Comparison of ENCODE assay signal across 22 mouse cellular contexts in genomic region chr3:146443380-146443779, GRCm38 (mm10). TPM values are rescaled to one million over a fixed set of nuclear protein-coding genes. Genes with fewer than 3 reads are reported as not detected.
DNase-seq lines count a peak whose midpoint lies in the region; ATAC-seq lines count a peak whose summit lies in the region.
"Had no signal": no experiment of that assay in that cellular context is flagged by ENCODE, and none has a peak within 500 bp of the region (broad histone marks: within the 10 kb centered on the region; RNA-seq: fewer than 3 reads in every experiment).

No protein-coding gene starts in this region.

- no peak for ATAC-seq in intestine, embryonic 14.5 days (replicated peaks; ENCODE audit: low FRiP score, low TSS enrichment, low read depth)
- ATAC-seq: forebrain, embryonic 15.5 days had no signal

- DNase-seq in kidney, adult 18-20 months: peak; percentile 54
- no peak for DNase-seq in kidney, postnatal 4 days
- DNase-seq in intestine, embryonic 14.5 days (ENCODE audit: low spot score): peak; percentile 13
- peak; percentile 92 for DNase-seq in kidney, adult 9 months
- DNase-seq in kidney, postnatal 25 days: peak; percentile 59 to 74
- DNase-seq in urinary bladder, adult 2 months (ENCODE audit: low spot score): no peak
- no peak for DNase-seq in hindbrain, embryonic 10.5 days (ENCODE audit: low spot score)
- DNase-seq in ovary, postnatal 14 days (ENCODE audit: low spot score): no peak
- DNase-seq: adrenal gland, postnatal 36 days; cerebellum, adult 9-11 months; gastrocnemius, postnatal 25 days; heart, adult 2 months; heart, postnatal 14 days; layer of hippocampus, adult 9-11 months; thymus, adult 18-20 months; thymus, postnatal 36 days had no signal

- H3K4me1 ChIP-seq in intestine, embryonic 14.5 days (replicated peaks; ENCODE audit: control insufficient read depth, insufficient read depth, low read length): no peaks in the 10 kb centered on the region
- no peaks in the 10 kb centered on the region for H3K4me1 ChIP-seq in hindbrain, embryonic 10.5 days (replicated peaks)
- H3K4me1 ChIP-seq: embryonic facial prominence, embryonic 15.5 days; forebrain, embryonic 15.5 days; heart, embryonic 13.5 days; hindbrain, embryonic 13.5 days had no signal

- H3K9me3 ChIP-seq in intestine, embryonic 14.5 days (ENCODE audit: control insufficient read depth, low read length): no peaks in the 10 kb centered on the region
- no peaks in the 10 kb centered on the region for H3K9me3 ChIP-seq in hindbrain, embryonic 10.5 days
- H3K9me3 ChIP-seq: embryonic facial prominence, embryonic 15.5 days; forebrain, embryonic 15.5 days; heart, embryonic 13.5 days; hindbrain, embryonic 13.5 days had no signal

- H3K36me3 ChIP-seq in intestine, embryonic 14.5 days (ENCODE audit: control insufficient read depth, insufficient read depth, low read length): peaks cover 15% of the 10 kb centered on the region
- H3K36me3 ChIP-seq in hindbrain, embryonic 10.5 days: peaks cover 32% of the 10 kb centered on the region

- no peak overlapping the region for H3K27ac ChIP-seq in intestine, embryonic 14.5 days (ENCODE audit: low read depth)
- H3K27ac ChIP-seq in hindbrain, embryonic 10.5 days: no peak overlapping the region
- H3K27ac ChIP-seq: embryonic facial prominence, embryonic 15.5 days; forebrain, embryonic 15.5 days; heart, adult 2 months; heart, embryonic 13.5 days; hindbrain, embryonic 13.5 days; left cerebral cortex, adult 2 months had no signal

- no peak overlapping the region for H3K4me3 ChIP-seq in intestine, embryonic 14.5 days (ENCODE audit: low read depth, low read length)
- H3K4me3 ChIP-seq in hindbrain, embryonic 10.5 days: no peak overlapping the region
- H3K4me3 ChIP-seq: embryonic facial prominence, embryonic 15.5 days; forebrain, embryonic 15.5 days; heart, adult 2 months; heart, embryonic 13.5 days; hindbrain, embryonic 13.5 days; left cerebral cortex, adult 2 months had no signal

- H3K4me2 ChIP-seq in intestine, embryonic 14.5 days (ENCODE audit: low read length): no peak overlapping the region
- H3K4me2 ChIP-seq: embryonic facial prominence, embryonic 15.5 days; forebrain, embryonic 15.5 days; heart, embryonic 13.5 days; hindbrain, embryonic 13.5 days; midbrain, embryonic 11.5 days had no signal

- WGBS in intestine, embryonic 14.5 days: 92% methylated on average over 7 of the region's 7 CpGs
- 92% methylated on average over 7 of the region's 7 CpGs for WGBS in hindbrain, embryonic 10.5 days

- H3K27me3 ChIP-seq in intestine, embryonic 14.5 days (replicated peaks; ENCODE audit: control insufficient read depth, insufficient read depth, low read length): no peaks in the 10 kb centered on the region
- no peaks in the 10 kb centered on the region for H3K27me3 ChIP-seq in hindbrain, embryonic 10.5 days (ENCODE audit: insufficient read depth, poor library complexity, severe bottlenecking)
- H3K27me3 ChIP-seq: embryonic facial prominence, embryonic 15.5 days; forebrain, embryonic 15.5 days; heart, embryonic 13.5 days had no signal

- H3K9ac ChIP-seq in intestine, embryonic 14.5 days (ENCODE audit: low read length): no peak overlapping the region
- H3K9ac ChIP-seq: embryonic facial prominence, embryonic 15.5 days; forebrain, embryonic 15.5 days; heart, embryonic 13.5 days; hindbrain, embryonic 13.5 days had no signal

RNA-seq across cellular contexts. Expression of gene Ctbs, which starts 6.2 kb away (rescaled TPM):
- polyA plus RNA-seq in intestine, embryonic 14.5 days (2014; fragmentation: Nextera tagmentation; extraction: Ambion mirVana): 12.1 and 12.8 TPM in 2 replicates
- polyA plus RNA-seq in urinary bladder, adult 2 months (2012; rRNA removed): 6.2 and 6.7 TPM in 2 replicates
- 4.3 and 5.6 TPM in 2 replicates for polyA plus RNA-seq in hindbrain, embryonic 10.5 days (2016; fragmentation: Nextera tagmentation; extraction: Ambion mirVana)

RNA-seq across cellular contexts. Expression of gene Ssx2ip, which starts 38.9 kb away (rescaled TPM):
- 36.3 and 38.1 TPM in 2 replicates for polyA plus RNA-seq in intestine, embryonic 14.5 days (2014; fragmentation: Nextera tagmentation; extraction: Ambion mirVana)
- polyA plus RNA-seq in urinary bladder, adult 2 months (2012; rRNA removed): 10.9 and 13.8 TPM in 2 replicates
- 20.2 and 26.0 TPM in 2 replicates for polyA plus RNA-seq in hindbrain, embryonic 10.5 days (2016; fragmentation: Nextera tagmentation; extraction: Ambion mirVana)

RNA-seq across cellular contexts. Expression of gene Spata1, which starts 56.2 kb away (rescaled TPM):
- polyA plus RNA-seq in intestine, embryonic 14.5 days (2014; fragmentation: Nextera tagmentation; extraction: Ambion mirVana): 3.7 and 4.4 TPM in 2 replicates
- polyA plus RNA-seq in urinary bladder, adult 2 months (2012; rRNA removed): 3.8 and 5.2 TPM in 2 replicates
- 5.0 and 5.5 TPM in 2 replicates for polyA plus RNA-seq in hindbrain, embryonic 10.5 days (2016; fragmentation: Nextera tagmentation; extraction: Ambion mirVana)

RNA-seq across cellular contexts. Expression of gene Gng5, which starts 56.2 kb away (rescaled TPM):
- polyA plus RNA-seq in intestine, embryonic 14.5 days (2014; fragmentation: Nextera tagmentation; extraction: Ambion mirVana): 1,003 and 1,057 TPM in 2 replicates
- polyA plus RNA-seq in urinary bladder, adult 2 months (2012; rRNA removed): 275 and 321 TPM in 2 replicates
- polyA plus RNA-seq in hindbrain, embryonic 10.5 days (2016; fragmentation: Nextera tagmentation; extraction: Ambion mirVana): 1,255 and 1,284 TPM in 2 replicates

Comparison
In these comparisons a context has a peak if more than half of its experiments do, and no peak if none do; other contexts are left out.
1. DNase-seq: peak in kidney, adult 18-20 months (single experiment), intestine, embryonic 14.5 days (single experiment), kidney, adult 9 months (single experiment) and kidney, postnatal 25 days (2 of 2); none in kidney, postnatal 4 days (0 of 2), urinary bladder, adult 2 months (single experiment), hindbrain, embryonic 10.5 days (single experiment) and ovary, postnatal 14 days (single experiment).